Mouse (Mus musculus) lung, postnatal 4 days (tissue): ENCODE results near the gene Pxn.
"Not testable (repeated sequence)": the region's sequence is repeated elsewhere in the genome, so short reads cannot be mapped to it uniquely, and the experiment has no call there.

Experiments
- DNase-seq, 2 experiments: peaks; one replicate each; pipeline ENCODE4 v3.0.0; 2021

Pxn gene

GRCm38 (mm10) chr5:115486726-115487125 is 19.8 kb upstream of the Pxn start:
- peak in 1 of 2 experiments; percentile 17 for DNase-seq

DNA sequence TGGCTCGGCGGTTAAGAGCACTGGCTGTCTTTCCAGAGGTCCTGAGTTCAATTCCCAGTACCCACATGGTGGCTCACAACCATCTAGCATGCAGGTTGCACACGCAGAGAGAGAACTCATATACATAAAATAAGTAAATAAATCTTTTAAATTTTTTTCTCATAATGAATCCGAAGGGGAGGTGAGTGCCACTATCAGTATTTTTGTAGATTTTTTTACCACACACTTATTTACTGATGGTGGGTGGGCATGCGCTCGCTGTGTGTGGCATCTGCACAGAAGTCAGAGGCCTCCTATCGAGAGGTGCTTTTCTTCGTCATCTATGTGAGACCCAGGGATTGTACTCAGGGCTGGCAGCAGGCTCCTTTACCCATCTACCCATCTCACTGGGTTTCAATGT is 19.1 kb upstream of the Pxn start:
- DNase-seq = peak in 1 of 2 experiments; percentile 9

DNA sequence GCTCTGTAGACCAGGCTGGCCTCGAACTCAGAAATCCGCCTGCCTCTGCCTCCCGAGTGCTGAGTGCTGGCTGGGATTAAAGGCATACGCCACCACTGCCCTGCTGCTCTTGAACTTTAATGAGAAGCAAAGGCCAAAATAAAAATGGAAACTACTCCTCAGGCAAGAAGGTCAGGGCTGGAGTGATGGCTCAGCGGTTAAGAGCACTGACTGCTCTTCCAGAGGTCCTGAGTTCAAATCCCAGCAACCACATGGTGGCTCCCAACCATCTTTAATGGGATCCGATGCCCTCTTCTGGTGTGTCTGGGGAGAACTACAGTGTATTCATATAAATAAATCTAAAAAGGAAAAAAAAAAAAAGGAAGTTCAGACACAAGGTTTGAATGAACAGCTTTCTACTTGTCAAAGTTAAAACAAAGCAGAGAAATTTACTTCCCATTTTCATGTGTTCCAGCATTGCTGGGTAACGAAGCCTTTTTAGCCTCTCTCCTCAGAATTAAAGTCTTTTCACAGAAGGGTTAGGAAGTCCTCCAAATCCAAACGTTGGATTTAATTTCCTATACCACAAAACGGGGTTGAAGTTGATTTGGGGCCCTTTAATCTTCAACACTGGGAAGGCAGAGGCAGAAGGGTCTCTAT is 18.4 kb upstream of the Pxn start:
- DNase-seq = peak in 1 of 2 experiments; percentile 14

GRCm38 (mm10) chr5:115488841-115489698 is 17.4 kb upstream of the Pxn start:
- peak; percentile 80 to 86 for DNase-seq

GRCm38 (mm10) chr5:115489699-115490637 is 16.5 kb upstream of the Pxn start:
- DNase-seq = peak; percentile 90 to 91

GRCm38 (mm10) chr5:115490638-115491000 is 15.9 kb upstream of the Pxn start:
- DNase-seq = peak in 1 of 2 experiments; percentile 14

GRCm38 (mm10) chr5:115491076-115491475 is 15.4 kb upstream of the Pxn start:
- no peak for DNase-seq

DNA sequence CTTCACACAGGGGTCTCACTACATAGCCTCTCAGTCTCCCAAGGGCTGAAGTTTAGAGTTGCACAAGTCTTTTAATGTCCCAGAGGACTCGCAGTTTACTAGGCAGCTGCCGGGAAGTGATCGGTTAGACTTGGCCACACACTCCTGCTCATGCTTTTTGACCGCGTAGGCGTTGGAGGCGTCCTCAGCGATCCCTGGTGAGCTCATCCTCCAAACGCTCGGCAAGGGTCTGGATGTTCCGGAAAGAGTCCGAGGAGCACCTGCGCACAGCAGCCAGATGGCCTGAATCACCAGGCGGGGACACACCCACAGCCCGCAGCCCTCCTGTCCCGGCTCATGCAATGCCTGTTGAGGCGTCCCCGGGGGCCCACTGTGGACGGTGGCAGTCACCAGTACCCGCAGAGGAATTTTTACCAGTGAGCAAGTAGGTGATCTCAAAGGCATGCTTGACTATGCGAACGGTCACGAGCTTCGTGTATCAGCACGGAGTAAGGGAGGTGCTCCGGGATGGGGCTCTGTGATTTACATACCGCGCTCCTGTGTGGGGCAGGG is 14.6 kb upstream of the Pxn start:
- DNase-seq = peak; percentile 70 to 80

DNA sequence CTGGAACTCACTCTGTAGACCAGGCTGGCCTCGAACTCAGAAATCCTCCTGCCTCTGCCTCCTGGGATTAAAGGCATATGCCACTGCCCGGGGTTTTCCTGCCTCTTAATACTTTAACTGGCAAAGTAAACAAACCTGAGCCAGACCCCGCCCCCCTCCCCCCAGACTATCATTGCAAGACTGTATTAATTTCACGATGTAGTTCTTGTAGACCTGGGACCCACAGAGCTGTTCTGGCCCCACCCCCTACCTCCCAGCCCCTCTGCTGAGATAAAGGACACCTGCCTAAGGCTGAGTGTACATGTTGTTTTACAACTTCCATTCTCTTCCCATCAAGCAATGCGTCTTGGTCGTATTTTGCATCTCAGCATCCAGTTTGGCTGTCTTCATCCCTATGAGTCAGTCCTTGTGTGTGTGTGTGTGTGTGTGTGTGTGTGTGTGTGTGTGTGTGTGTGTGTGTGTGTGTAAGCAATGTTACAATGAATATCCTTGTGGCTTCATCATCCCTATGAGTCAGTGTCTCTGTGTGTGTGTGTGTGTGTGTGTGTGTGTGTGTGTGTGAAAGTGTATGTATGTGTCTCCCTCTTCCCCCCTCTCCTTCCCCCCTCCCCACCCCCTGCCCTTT is 13.7 kb upstream of the Pxn start:
- DNase-seq = peak in 1 of 2 experiments; percentile 22

- DNase-seq = peak in 1 of 2 experiments; percentile 49
These were observed 13.0 kb upstream of the Pxn start for GRCm38 (mm10) chr5:115493441-115493840.

- DNase-seq = peak in 1 of 2 experiments; percentile 18
These were observed 10.9 kb upstream of the Pxn start for GRCm38 (mm10) chr5:115495618-115496017.

- peak in 1 of 2 experiments; percentile 16 for DNase-seq
These were observed 9.4 kb upstream of the Pxn start for GRCm38 (mm10) chr5:115497033-115497432.

DNA sequence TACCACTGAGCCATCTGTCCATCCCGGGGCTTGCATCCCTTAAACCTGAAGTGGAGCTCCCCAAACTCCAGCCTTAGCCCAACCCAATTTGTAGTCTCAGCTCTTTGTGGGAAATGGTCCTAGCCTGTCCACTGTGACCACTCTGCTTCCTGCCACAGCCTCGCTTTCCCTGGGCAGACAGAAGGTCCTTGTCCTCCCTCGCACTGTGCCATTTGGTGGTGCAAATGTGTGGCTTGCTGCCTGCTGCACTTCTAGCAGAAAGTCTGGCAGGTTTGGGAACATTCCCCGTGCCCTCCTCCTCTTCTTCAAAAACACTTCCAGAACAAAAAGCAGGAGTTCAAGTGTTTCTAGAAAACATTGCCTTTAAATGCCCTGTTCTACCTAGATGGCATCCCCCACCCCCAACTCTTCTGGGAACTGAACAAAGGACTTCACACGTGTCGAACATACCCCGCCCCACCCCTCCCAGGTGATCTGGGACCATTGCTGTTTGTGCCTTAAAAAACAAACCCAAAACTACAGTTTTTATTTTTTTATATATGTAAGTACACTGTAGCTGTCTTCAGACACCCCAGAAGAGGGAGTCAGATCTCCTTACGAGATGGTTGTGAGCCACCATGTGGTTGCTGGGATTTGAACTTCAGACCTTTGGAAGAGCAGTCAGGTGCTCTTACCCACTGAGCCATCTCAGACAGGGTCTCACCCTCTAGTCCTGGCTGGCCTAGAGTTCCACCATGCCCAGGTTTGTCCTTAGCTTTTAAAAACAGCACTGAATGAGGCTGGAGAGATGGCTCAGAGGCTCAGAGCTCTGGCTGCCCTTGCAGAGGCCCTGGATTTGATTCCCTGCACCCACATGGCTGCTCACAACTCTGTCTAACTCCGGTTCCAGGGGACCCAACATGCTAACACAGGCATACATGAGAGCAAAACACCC is 7.9 kb upstream of the Pxn start:
- DNase-seq = peak in 1 of 2 experiments; percentile 15

DNA sequence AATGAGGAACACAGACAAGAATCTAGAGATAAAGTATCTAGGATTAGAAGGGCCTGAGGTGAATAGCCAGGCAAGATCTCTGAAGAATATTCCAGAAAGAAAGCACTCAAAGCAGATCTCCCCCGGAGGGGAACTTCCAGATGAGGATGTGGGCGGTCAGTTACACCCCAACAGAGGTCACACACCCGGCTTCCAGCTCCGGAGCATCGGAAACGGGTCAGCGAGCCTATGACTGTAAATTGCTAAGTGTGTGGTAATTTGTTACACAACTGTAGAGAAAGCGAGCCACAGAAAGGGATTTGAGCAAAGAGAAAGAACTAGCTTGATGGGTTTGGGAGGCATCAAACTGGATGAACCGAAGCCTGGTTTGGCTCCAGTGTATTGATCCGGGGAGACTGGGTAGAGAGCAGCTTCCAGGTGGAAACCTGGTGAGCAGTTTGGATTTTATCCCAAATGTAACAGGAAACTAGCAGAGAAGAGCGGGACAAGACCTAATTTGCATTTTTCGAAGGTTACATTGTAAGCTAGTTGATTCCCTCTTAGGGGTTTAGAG is 6.0 kb upstream of the Pxn start:
- DNase-seq = peak; percentile 59 to 60

DNA sequence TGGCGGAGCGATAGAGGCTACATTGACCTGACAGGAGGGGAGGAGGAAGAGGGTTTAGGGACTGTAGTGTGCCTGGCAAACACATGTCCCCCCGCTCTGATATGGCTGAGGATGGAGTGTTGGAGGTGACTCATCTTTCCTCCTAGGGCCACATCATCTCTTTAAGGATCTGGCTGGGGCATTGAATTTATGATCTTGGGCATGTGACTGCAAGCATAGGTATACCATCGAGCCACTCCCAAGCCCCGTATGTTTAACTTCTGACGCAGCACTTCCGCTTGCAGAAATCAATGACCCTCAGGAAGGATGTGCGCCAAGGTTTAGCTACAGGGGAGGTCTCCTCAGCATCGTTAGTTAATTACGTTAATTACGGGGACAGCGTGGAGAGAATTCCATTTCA is 3.4 kb upstream of the Pxn start:
- no peak for DNase-seq

- not testable (repeated sequence) for DNase-seq
These were observed 859 bp upstream of the Pxn start for GRCm38 (mm10) chr5:115505617-115506016.

- peak in 1 of 2 experiments; percentile 33 for DNase-seq
These were observed 948 bp downstream of the Pxn start for GRCm38 (mm10) chr5:115507267-115507980.

- DNase-seq = peak; percentile 68 to 73
These were observed 1.7 kb downstream of the Pxn start for GRCm38 (mm10) chr5:115507981-115508858.

DNA sequence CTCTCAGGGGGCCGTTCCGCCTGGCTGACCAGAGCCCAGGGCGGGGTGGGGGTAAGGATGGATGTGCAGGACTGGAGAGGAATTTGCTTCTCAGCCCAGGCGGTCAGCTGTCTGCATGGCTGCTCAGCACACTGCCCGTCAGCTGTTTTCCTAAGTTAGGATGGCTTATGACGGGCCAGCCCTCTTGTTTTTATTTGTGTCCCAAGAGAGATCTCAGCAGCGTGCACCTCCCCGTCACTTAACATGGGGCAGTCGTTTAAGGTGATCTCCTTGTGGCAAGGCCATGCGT is 2.3 kb downstream of the Pxn start:
- DNase-seq = peak in 1 of 2 experiments; percentile 63
